In genomic region chr13:23505662-23506345, GRCm38 (mm10) we compare ENCODE assay signal across 8 mouse cellular contexts. TPM values are rescaled to one million over a fixed set of nuclear protein-coding genes. Genes with fewer than 3 reads are reported as not detected.
A peak's percentile ranks its signal among the peaks of the same experiment; 100 is the strongest.
DNase-seq lines count a peak whose midpoint lies in the region; ATAC-seq lines count a peak whose summit lies in the region.

No protein-coding gene starts in this region.

- H3K9me3 ChIP-seq in erythroblast, embryonic 14.5 days (ENCODE audit: control insufficient read depth, low read length), result no peaks in the 10 kb centered on the region
- no peaks in the 10 kb centered on the region for H3K9me3 ChIP-seq in hindbrain, embryonic 11.5 days (ENCODE audit: control insufficient read depth, low read length)
- H3K9me3 ChIP-seq in midbrain, embryonic 10.5 days (replicated peaks), result no peaks in the 10 kb centered on the region

- peak overlapping the region; percentile 39 for H3K4me2 ChIP-seq in hindbrain, embryonic 11.5 days (replicated peaks; ENCODE audit: low read depth, low read length)

- no peaks in the 10 kb centered on the region for H3K27me3 ChIP-seq in erythroblast, embryonic 14.5 days (ENCODE audit: control insufficient read depth)
- H3K27me3 ChIP-seq in hindbrain, embryonic 11.5 days (ENCODE audit: control insufficient read depth, insufficient read depth, low read length), result no peaks in the 10 kb centered on the region
- H3K27me3 ChIP-seq in midbrain, embryonic 10.5 days (ENCODE audit: low read depth, poor library complexity, severe bottlenecking), result no peaks in the 10 kb centered on the region

- H3K4me1 ChIP-seq in erythroblast, embryonic 14.5 days (ENCODE audit: control insufficient read depth), result peaks cover 60% of the 10 kb centered on the region
- H3K4me1 ChIP-seq in hindbrain, embryonic 11.5 days (replicated peaks; ENCODE audit: control insufficient read depth, insufficient read depth, low read length), result no peaks in the 10 kb centered on the region
- H3K4me1 ChIP-seq in midbrain, embryonic 10.5 days, result peaks cover 54% of the 10 kb centered on the region

- H3K36me3 ChIP-seq in erythroblast, embryonic 14.5 days (ENCODE audit: control insufficient read depth), result no peaks in the 10 kb centered on the region
- H3K36me3 ChIP-seq in hindbrain, embryonic 11.5 days (ENCODE audit: control insufficient read depth, insufficient read depth, low read length), result no peaks in the 10 kb centered on the region
- no peaks in the 10 kb centered on the region for H3K36me3 ChIP-seq in midbrain, embryonic 10.5 days

- DNase-seq in ES-CJ7 (ENCODE audit: low read depth, low spot score), result peak; percentile 73
- no peak for DNase-seq in hindbrain, embryonic 11.5 days (ENCODE audit: low spot score)
- DNase-seq in midbrain, embryonic 10.5 days (ENCODE audit: low spot score), result peak; percentile 59
- no peak for DNase-seq in right cerebral cortex, postnatal 36 days (ENCODE audit: low spot score in 2 of 2)
- no peak for DNase-seq in frontal cortex, postnatal 10 days (ENCODE audit: low spot score in 2 of 2)
- DNase-seq in kidney, adult 9 months, result no peak

- peak overlapping the region; percentile 32; the same call in 1 of the 2 replicates for H3K9ac ChIP-seq in hindbrain, embryonic 11.5 days (ENCODE audit: low read depth, low read length)

- WGBS in hindbrain, embryonic 11.5 days, result 4% methylated on average over 14 of the region's 14 CpGs
- WGBS in midbrain, embryonic 10.5 days, result 2% methylated on average over 14 of the region's 14 CpGs

- no peak overlapping the region for H3K27ac ChIP-seq in hindbrain, embryonic 11.5 days (ENCODE audit: low read depth, low read length)
- peak overlapping the region; percentile 75 for H3K27ac ChIP-seq in midbrain, embryonic 10.5 days (replicated peaks)

- no peak for ATAC-seq in erythroblast, adult 5-6 weeks (replicated peaks; ENCODE audit: low FRiP score, poor library complexity, severe bottlenecking)
- no peak for ATAC-seq in hindbrain, embryonic 11.5 days (ENCODE audit: low FRiP score)

- H3K4me3 ChIP-seq in erythroblast, embryonic 14.5 days (replicated peaks), result peak overlapping the region; percentile 66
- H3K4me3 ChIP-seq in hindbrain, embryonic 11.5 days (ENCODE audit: low read depth, low read length), result peak overlapping the region; percentile 26
- peak overlapping the region; percentile 58 for H3K4me3 ChIP-seq in midbrain, embryonic 10.5 days

RNA-seq across cellular contexts. Expression of gene Btn2a2, which starts 17.1 kb away (rescaled TPM):
- polyA plus RNA-seq in erythroblast, embryonic 14.5 days (2012), result not detected in 2 replicates
- total RNA-seq in erythroblast, adult 5-6 weeks (2015; ENCODE audit: low replicate concordance), result not detected in 2 replicates
- total RNA-seq in erythroblast, adult 5-6 weeks (2017; ENCODE audit: low replicate concordance), result not detected in 2 replicates
- polyA plus RNA-seq in hindbrain, embryonic 11.5 days (2014; fragmentation: Nextera tagmentation; extraction: Ambion mirVana), result 0.15 and 0.18 TPM in 2 replicates
- 0.26 and 0.38 TPM in 2 replicates for polyA plus RNA-seq in midbrain, embryonic 10.5 days (2016; fragmentation: Nextera tagmentation; extraction: Ambion mirVana)

RNA-seq across cellular contexts. Expression of gene Hist1h4h, which starts 25.0 kb away (rescaled TPM):
- 10.1 and 19.7 TPM in 2 replicates for polyA plus RNA-seq in erythroblast, embryonic 14.5 days (2012)
- total RNA-seq in erythroblast, adult 5-6 weeks (2015; ENCODE audit: low replicate concordance), result 19.8 and 50.6 TPM in 2 replicates
- total RNA-seq in erythroblast, adult 5-6 weeks (2017; ENCODE audit: low replicate concordance), result 443 and 524 TPM in 2 replicates
- 4.7 TPM in 2 replicates for polyA plus RNA-seq in hindbrain, embryonic 11.5 days (2014; fragmentation: Nextera tagmentation; extraction: Ambion mirVana)
- polyA plus RNA-seq in midbrain, embryonic 10.5 days (2016; fragmentation: Nextera tagmentation; extraction: Ambion mirVana), result 2.0 and 4.1 TPM in 2 replicates

RNA-seq across cellular contexts. Expression of gene Hist1h2af, which starts 27.9 kb away (rescaled TPM):
- 52.5 and 62.7 TPM in 2 replicates for polyA plus RNA-seq in erythroblast, embryonic 14.5 days (2012)
- total RNA-seq in erythroblast, adult 5-6 weeks (2015; ENCODE audit: low replicate concordance), result 20.7 and 32.7 TPM in 2 replicates
- total RNA-seq in erythroblast, adult 5-6 weeks (2017; ENCODE audit: low replicate concordance), result 925 and 1,298 TPM in 2 replicates
- 3.6 and 8.4 TPM in 2 replicates for polyA plus RNA-seq in hindbrain, embryonic 11.5 days (2014; fragmentation: Nextera tagmentation; extraction: Ambion mirVana)
- 4.7 and 9.5 TPM in 2 replicates for polyA plus RNA-seq in midbrain, embryonic 10.5 days (2016; fragmentation: Nextera tagmentation; extraction: Ambion mirVana)

RNA-seq across cellular contexts. Expression of gene Hist1h3g, which starts 29.4 kb away (rescaled TPM):
- 8.8 and 11.7 TPM in 2 replicates for polyA plus RNA-seq in erythroblast, embryonic 14.5 days (2012)
- total RNA-seq in erythroblast, adult 5-6 weeks (2015; ENCODE audit: low replicate concordance), result 74.4 and 97.2 TPM in 2 replicates
- 54.5 and 131 TPM in 2 replicates for total RNA-seq in erythroblast, adult 5-6 weeks (2017; ENCODE audit: low replicate concordance)
- 3.7 and 4.8 TPM in 2 replicates for polyA plus RNA-seq in hindbrain, embryonic 11.5 days (2014; fragmentation: Nextera tagmentation; extraction: Ambion mirVana)
- polyA plus RNA-seq in midbrain, embryonic 10.5 days (2016; fragmentation: Nextera tagmentation; extraction: Ambion mirVana), result 5.5 and 5.6 TPM in 2 replicates

RNA-seq across cellular contexts. Expression of gene Hist1h2bh, which starts 37.4 kb away (rescaled TPM):
- 0.43 and 3.0 TPM in 2 replicates for polyA plus RNA-seq in erythroblast, embryonic 14.5 days (2012)
- total RNA-seq in erythroblast, adult 5-6 weeks (2015; ENCODE audit: low replicate concordance), result 13.4 and 18.2 TPM in 2 replicates
- total RNA-seq in erythroblast, adult 5-6 weeks (2017; ENCODE audit: low replicate concordance), result 63.0 and 67.3 TPM in 2 replicates
- polyA plus RNA-seq in hindbrain, embryonic 11.5 days (2014; fragmentation: Nextera tagmentation; extraction: Ambion mirVana), result 0.60 and 0.89 TPM in 2 replicates
- 1.00 and 1.0 TPM in 2 replicates for polyA plus RNA-seq in midbrain, embryonic 10.5 days (2016; fragmentation: Nextera tagmentation; extraction: Ambion mirVana)

Comparison
In these comparisons a context has a peak if more than half of its experiments do, and no peak if none do; other contexts are left out.
1. DNase-seq: peak in ES-CJ7 (single experiment) and midbrain, embryonic 10.5 days (single experiment); none in hindbrain, embryonic 11.5 days (single experiment), right cerebral cortex, postnatal 36 days (0 of 2), frontal cortex, postnatal 10 days (0 of 2) and kidney, adult 9 months (single experiment).
2. Peak in every context shown above with its lines, with median percentiles within 50 percentile points of each other: H3K4me3 ChIP-seq.